Mouse (Mus musculus): ENCODE measurements around the gene 4930513O06Rik. TPM values are rescaled to one million over a fixed set of nuclear protein-coding genes. Genes with fewer than 3 reads are reported as not detected.

4930513O06Rik gene
- polyA plus RNA-seq (2017; shearing (Covaris generic)), result not detected

DNA sequence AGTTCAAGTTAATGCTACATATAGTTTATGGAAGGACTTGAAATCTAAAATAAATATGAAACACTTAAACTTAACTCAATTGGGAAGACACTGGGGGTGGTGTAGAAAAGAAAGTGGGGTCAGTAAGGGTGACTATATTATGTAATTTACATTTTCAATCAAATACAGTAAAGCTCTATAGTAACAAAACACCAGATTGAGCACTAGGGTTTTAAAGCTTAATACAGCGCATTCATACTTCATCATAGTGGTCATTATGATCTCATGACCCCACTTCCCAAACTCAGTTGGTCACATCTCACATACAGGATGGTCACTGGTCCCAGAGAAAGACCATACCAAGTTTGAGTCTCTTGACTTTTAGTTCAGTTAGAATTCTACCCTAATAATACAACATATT is at the start of gene 4930513O06Rik:
Gene 4930513O06Rik, plus strand, starts transcription at position 301 of the 400 bp plus-strand sequence.

DNA sequence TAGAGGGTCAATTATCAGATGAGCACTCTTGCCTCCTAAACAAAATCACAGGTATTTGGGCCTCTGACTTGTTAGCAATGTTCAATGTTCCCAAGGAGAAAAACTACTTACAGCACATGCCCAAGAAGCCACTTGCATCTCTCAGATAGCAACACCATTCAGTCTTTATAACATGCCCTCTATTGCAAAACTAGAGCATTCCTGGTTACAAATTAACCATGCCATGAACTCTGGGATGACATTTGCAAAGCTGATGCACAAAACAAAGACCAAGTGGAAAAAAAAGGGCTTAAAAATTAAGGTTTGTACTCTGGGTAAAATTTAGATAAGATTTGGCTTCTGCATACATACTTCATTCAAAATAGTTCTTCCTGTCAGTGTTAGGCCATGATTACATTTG is 966 bp upstream of the 4930513O06Rik start, which contains the start of gene Serpina7:
Gene Serpina7, minus strand, starts transcription at position 160 of the 400 bp plus-strand sequence.

Other genes starting within 250 kb of the 4930513O06Rik start
- under 1 TPM in 1 of 2 experiments, not detected in 1; 0.02 TPM for gene Nrk, start 171.8 kb upstream of the 4930513O06Rik start, polyA plus RNA-seq (2017; shearing (Covaris generic))
- not detected for gene Serpina7, start 1.0 kb upstream of the 4930513O06Rik start, polyA plus RNA-seq (2017; shearing (Covaris generic))
- gene 4933428M09Rik, start 93.0 kb downstream of the 4930513O06Rik start, polyA plus RNA-seq (2017; shearing (Covaris generic)), result not detected
- not detected for gene Mum1l1, start 123.8 kb downstream of the 4930513O06Rik start, polyA plus RNA-seq (2017; shearing (Covaris generic))
- not detected for gene Trap1a, start 247.4 kb downstream of the 4930513O06Rik start, polyA plus RNA-seq (2017; shearing (Covaris generic))